Mouse (Mus musculus) ZHBTc4 (cell line): ENCODE results near the gene Palld.

Source experiments
- DNase-seq: peaks from one replicate; pipeline ENCODE4 v3.0.0-alpha.2; 2011; ENCODE audit warnings: low read depth, low spot score

Palld gene

DNA sequence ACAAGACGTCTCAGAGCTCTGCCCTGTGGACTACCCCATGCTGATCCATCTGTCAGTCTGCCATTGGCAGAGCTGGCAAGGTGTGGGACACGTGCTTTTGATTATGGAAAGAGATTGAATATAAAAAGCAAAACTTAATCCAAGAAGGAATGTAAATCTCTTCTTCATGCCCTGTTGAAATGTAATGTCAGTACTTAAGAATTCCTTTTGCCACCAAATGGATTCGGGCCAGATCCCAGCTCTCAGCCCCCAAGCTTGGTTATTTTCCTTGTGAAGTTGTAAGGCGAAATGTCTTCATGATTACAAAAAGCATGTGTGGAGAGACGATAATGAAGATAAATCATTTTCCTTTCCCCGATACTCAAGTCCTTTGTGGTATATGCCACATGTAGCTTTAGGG is 126.6 kb downstream of the Palld start:
- no peak for DNase-seq

GRCm38 (mm10) chr8:61774161-61774560 is 128.3 kb downstream of the Palld start:
- DNase-seq = no peak

GRCm38 (mm10) chr8:61773595-61774088 is 128.8 kb downstream of the Palld start:
- DNase-seq = no peak

GRCm38 (mm10) chr8:61771328-61771727 is 131.2 kb downstream of the Palld start:
- no peak for DNase-seq

DNA sequence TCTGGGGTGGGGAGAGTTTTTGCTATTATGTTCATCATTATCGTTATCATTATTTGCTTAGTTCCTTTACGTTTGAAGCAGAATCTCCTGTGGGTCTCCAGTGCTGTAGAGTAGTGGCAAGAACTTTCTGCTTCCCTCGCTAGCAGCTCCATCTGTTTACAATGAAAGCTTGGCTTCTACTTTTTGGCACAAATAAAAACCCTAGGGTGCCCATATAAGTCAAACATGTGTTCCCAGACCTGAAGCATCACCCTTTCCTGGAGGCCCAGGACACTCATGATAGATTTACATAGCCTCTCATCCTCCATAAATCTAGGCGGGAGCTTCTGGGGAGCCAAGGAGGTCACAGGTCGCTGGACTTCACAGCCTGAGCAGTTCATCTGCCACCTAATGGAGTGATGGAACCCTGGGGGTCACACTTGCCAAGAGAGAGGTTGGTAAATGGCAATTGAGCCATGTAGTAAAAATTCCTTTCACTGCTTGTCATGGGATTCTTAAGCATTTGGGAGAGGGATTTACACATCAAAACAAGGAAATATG is 133.1 kb downstream of the Palld start:
- no peak for DNase-seq

GRCm38 (mm10) chr8:61760190-61760578 is 142.3 kb downstream of the Palld start:
- DNase-seq = no peak

DNA sequence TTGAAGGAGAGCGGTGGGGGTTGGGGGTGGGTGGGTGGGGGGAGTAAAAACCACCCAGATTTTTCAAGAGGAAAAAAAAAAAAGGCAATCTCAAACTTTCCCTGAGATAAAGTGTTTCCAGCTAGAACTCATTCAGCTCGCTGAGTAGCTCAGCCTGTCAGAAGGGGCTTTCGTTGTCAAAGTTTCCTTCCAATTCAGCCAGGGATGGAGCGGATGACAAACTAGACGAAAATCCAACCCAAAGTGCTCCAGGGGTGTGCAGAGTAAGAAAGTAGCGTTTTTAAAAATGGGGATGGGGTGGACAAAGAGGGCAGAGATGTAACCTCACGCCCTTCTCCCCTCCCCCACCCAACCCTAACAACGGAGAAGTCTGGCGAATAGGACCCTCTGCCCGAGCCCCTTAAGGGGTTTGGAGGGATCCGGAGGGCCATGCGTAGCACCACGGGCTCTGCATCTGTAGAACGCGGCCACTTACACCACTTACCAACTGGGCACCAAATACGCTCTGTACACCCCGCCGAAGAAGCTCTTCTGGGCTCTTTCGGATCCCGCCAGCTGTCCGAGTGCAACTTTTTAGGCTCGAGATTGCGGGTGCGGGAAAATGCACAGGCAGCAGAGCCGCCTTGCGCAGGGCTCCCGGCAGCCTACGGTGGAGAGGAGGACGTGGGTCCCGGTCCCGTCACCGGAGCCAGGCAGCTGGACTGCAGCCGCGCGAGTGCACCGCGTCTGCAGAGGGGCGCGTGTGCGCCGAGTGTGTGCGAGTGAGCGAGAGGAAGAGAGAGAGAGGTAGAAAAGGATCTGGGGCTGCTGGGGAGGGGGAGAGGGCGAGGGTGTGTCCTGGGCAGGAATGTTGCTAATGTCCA is 142.9 kb downstream of the Palld start:
- DNase-seq = peak; percentile 69

DNA sequence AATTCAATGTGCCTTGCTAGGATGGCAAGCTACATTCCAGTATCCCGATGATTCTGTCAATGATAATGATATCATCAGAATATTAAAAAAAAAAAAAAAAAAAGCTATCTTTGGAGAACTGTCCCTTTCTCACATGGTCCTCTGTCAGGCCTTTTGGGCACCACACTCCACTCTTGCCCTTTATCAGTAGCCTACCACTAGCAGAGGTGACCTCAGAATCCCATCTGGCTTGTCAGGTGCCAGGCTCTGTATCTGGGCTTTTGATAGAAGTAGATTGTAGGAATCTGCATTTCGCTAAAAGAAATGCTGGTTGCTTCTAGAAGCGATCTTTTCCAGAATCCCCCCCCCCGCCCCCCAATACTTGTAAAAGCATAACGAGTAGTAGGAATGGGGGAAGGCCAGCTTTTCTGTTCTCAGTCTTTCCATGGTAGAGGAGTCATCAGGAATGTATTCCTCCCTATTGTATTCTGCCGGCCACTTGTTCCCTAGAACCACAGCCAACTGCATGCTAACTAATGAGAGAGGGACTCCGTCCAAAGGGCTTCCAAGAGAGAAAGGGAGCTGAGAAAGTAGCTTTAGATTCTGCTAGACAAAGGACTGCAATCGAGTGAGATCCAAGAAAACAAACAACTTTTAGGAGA is 143.7 kb downstream of the Palld start:
- DNase-seq = peak; percentile 15

DNA sequence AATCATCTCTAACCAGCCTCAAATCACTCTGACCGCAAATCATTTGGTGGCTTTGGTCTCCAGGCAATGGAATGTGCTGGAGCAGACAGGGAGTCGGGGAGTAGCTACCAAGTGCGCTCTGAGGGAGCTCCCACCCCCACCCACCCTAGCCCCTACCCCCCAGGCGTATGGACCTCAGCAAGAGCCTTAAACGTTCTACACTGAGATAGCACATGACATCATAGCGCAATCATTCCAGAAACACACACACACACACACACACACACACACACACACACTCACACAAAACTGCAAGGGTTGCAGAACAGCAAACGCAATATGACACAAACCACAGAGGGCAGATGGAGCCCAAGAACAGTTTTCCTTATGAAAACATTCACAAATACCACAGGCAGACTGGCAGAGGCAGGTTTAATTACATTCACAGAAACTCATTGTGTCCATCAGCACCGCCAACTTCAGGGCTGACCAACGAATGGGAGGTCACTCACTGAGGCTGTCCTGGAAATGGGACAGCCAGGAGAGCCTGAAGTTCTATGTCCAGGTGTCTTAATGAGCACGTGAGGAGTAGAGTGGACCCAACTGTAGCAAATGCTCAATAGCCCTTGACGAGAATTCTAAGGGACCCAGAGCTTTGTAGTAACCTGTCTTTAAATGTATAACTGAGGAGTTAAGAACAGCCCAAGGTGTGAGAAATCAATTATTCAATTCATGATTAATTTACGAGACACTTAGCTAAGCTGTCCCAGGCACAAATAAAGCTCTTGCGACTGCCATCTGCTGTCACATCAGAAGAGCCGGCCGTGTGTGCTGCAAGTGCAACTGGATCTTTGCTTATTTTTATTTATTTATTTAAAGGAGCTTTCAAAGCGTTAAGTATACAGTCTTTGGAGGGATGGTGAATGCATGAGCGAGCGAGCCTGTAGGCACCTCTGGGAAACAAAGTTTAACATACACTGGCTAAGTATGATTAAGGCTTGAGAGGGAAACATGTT is 145.2 kb downstream of the Palld start:
- no peak for DNase-seq

DNA sequence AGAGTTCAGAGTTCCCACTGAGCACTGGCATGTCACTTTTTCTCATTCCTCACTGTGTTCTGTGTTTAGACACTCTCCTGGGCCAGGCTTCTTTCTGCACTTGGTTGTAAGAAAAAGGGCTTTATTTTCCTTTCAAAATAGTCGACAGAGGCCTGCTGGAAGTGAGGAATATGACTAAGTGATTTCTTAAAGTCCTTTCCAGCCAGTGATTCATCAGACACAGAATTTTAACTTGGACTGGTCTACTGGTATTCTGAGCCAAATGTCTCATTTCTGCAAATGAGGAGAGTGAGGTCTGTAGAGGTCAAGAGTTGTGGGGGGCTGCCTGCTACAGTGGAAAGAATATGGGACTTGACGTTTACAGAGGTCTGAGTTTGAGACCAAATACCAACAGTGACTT is 147.3 kb downstream of the Palld start:
- DNase-seq = no peak

- no peak for DNase-seq
These were observed 155.4 kb downstream of the Palld start for GRCm38 (mm10) chr8:61747070-61747469.

DNA sequence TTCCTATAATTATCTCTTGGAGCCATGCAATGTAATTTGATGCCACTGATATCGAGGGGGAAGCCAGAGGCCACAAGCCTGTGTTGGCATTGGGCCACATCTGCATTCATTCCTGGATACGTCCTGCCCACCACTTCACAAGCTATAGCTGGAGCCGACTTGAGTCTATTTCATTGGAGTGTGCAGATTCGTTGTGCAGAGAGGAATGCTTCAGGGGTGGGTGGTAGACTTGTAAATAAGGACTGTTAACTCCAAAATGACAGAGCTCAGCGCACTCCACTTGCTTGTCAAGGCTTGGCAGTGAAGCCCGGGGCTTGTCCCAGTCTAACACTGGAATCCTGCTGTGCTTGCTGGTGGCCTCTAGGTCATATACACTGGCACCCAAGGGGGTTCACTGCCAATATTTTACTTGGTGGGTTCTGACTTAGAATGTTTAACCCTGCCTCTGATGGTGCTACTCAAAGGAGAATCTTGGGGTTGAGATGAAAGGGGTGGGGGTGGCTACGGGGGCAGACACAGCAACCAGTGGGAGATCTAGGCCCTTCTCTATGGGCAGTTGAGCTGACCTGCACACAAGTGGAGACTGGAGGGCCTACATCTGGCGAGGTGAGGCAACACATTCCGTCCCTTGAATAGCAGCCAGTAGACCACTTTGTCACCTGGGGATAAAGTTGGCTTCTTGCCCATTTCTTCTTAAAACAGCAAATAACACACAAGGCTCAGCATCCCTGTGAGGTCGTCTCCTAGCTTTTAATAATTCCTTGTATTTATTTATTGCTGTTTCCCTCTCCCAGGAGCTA is 157.1 kb downstream of the Palld start:
- DNase-seq = no peak

GRCm38 (mm10) chr8:61743764-61744562 is 158.5 kb downstream of the Palld start:
- DNase-seq = no peak

- DNase-seq = no peak
These were observed 165.0 kb downstream of the Palld start for GRCm38 (mm10) chr8:61737465-61737864.

DNA sequence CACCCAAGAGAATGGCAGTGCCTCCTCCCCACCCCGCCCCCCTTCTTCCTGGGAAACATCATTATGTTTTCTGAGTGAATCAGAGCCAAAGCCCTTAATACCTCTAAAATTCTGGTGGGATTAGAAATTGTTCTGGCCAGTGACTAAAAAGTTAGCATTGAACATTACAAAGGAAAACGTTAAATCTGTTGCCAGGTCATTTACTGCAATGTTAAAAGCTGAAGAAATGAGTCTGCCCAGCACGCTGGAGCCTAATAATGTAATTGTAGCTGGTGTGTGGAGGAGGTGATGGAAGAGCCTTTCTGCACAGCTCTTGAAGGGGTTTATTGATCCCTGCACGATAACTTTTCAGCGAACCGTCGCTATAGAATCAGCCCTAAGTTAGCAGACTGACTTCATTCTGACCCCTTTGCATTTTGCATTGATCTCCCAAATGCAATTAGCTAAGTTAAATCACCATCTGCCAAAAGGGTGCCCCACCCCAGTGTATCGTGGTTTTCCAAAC is 165.7 kb downstream of the Palld start:
- DNase-seq = no peak

DNA sequence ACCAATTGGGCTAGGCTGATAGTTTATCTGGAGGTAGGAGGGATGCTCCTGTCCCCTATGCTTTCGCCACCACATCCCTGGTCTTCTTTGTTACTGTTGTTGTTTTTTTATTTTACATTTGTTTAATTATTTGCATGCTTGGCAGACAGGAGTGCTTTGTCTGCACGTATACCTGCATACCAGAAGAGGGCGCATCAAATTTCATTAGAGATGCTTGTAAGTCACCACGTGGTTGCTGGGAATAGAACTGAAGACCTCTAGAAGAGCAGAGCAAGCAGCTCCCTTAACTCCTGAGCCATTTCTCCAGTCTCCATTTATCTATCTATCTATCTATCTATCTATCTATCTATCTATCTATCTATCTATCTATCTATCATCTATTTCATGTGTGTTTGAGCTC is 166.4 kb downstream of the Palld start:
- DNase-seq = peak; percentile 28

DNA sequence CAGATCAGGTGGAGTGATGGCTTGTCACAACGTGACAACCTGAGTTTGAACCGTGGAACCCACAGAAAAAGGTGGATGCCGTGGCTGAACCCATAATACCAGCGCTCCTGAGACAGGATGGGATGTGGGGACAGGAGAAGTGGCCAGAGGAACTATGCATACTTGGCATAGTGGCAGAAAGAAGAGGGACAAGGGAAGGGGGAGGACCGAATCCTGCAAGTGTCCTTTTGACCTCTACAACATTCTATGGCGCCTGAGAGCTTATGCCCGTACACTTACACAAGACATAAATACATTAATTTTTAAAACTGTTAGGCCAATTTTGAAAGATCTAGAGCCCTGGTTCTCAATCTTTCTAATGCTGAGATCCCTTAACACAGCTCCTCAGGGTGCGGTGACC is 168.3 kb downstream of the Palld start:
- DNase-seq = no peak

GRCm38 (mm10) chr8:61732184-61732583 is 170.3 kb downstream of the Palld start:
- DNase-seq = no peak

DNA sequence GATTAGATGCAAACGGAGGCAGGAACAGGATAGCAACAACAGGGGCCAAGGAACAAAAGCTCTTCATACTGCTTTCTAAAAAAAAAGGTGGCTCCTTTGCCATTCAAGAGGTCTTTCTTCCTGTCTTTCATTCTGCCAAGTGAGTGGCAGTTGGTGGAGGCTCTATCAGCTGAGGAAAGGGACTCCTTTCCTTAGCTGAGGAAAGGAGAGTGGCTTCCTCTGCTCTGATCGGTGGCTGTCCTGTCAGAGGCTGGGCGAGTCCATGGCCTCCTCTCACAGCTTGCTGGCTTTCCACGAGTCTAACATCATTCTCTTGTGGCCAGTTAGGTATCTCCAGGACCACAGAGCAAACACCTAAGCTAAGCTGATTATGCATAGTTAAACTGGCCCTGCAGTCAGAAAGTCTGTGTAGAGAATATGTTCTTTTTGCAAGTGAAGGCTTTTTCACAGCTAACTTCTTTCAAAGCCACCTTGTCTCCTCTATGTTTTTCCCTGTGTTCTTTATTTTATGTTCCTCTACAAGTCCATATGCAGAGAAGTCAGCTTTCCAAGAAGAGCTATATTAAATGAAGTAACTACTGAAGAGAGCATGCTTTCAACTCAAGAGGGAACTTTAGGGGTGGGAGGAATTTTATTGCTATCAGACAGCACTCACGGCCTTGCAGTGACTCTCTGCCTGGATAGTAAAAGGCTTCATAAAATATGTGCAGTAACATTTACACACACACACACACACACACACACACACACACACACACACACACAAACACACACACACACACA is 171.0 kb downstream of the Palld start:
- no peak for DNase-seq
